Mouse (Mus musculus) monocyte, adult 5-6 weeks (primary cell): ENCODE measurements around the gene Trim39. TPM values are rescaled to one million over a fixed set of nuclear protein-coding genes. Genes with fewer than 3 reads are reported as not detected.
A peak's percentile ranks its signal among the peaks of the same experiment; 100 is the strongest.

ENCODE experiments used
- ATAC-seq: fragments of 153-309, 156-312 bp; replicated peaks from 2 replicates; pipeline ENCODE4 v1.8.0; 2017; ENCODE audit warnings: mild to moderate bottlenecking; ENCODE audit not compliant: low TSS enrichment, insufficient number of reproducible peaks, severe bottlenecking, poor library complexity, low FRiP score
- total RNA-seq: library from RNA; stranded (forward); fragments of 200-1000, 200-491, 200-594 nt; gene quantifications from 3 replicates; pipeline ENCODE4 v1.2.3, GENCODE M21; 2017

Trim39 gene
- total RNA-seq: 36.0 to 56.8 TPM (median 40.5 TPM) in 3 replicates

DNA sequence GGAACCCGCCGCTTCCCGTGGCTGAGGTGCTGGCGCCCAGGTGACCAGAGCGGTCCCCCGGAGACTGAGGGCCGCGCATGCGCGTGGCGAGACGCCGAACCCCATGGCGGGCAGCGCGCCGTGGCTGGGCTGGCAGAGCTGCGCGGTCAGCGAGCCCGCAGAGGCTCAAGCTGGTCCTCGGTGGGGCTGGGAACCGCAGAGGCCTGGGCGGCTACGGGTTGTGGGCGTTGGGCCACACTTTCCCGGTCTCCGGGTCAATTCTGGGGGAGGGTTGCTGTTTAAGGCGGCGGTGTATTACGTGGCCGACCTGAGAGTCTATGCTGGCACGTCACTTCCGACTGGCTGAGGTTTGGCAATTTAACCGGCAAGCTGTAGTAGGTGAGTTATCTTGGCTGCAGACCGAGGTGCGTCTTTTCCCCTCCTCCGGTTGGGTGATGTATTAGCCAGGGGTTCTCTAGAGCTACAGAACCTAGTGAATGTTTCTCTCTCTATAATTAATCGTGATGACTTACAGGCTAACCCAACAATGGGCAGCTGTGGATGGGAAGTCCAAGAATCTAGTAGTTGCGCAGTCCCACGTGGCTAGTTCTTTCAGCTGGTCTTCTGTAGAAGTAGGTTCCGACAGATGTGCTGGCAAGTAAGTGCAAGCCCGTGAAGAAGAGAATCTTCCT lies at the start of gene Trim39:
TSS of gene Trim39 (minus strand) at position 662 of the 671 bp plus-strand sequence.
- ATAC-seq: peak; percentile 67

GRCm38 (mm10) chr17:36315689-36316253 lies 43.7 kb upstream of the Trim39 start:
- no peak for ATAC-seq

DNA sequence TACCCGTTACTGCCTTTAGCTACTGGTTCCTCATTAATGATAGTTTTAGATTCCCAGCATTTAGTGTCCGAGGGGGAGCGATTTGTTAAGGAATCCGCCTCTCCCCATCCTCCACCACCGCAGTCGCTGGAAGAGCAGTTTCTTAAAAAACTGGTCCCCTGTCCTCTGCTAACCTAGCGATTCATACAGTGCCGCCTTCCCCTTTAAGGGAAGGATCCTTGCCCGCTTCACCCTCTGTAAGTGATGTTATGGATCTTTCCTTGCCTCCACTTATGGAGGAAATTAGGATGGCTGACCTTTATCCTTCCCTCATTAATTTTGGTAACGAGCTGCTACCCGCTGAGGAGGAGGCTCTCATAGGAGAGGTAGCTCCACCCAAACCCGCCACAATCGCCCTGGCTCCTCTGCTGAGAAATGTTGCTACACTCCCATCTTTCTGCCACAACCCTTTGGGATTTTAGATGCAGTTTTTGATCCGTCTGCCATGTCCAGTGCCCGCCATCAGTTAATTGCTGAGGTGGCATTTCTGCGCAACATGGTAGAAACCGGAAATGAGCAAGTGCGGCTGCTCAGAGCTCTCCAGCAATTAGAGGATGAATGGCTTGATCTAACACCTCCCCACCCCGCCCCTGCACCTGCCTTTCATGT lies 43.1 kb upstream of the Trim39 start:
- ATAC-seq: peak; percentile 83

DNA sequence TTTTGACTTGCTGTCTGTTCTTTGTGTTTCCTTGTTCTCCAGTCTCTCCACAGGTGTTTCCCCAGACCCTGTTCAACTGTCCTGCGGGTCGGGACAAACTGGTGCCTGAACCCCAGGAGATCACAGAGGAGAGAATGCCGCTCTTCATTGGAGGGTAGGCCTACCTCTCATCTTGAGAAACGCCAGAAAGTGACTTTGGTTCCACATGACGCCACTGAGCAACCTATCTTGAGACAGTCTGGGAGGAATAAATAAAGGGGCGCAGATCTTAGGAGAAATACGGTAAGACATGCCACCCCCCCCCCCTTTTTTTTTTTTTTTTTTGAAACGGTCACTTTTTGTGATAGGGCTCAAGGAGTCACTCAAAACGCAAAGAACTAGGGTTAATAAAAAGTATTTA lies 42.5 kb upstream of the Trim39 start:
- ATAC-seq: no peak

DNA sequence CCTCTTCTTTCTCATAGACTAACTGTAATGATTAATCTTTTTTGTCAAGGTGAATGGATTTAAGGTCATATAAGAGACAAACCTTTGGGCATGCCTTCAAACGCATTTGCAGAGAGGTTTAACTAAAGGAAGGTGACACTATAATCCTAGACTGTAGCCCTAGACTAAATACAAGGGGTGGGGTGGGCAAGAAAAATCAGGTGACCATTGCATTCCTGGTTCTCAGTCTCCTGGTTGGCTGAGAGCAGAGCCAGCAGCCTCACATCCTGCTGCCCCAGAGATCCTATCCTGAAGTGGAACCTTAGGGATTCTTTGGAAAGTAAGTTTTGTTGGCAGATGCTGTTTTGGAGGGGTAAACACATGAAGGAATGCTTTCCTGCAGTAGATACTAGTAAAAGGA lies 37.2 kb upstream of the Trim39 start:
- no peak for ATAC-seq

GRCm38 (mm10) chr17:36308855-36309254 lies 36.8 kb upstream of the Trim39 start:
- ATAC-seq: peak; percentile 61; the same call in 1 of the 2 replicates

- ATAC-seq: no peak
These were observed 14.3 kb upstream of the Trim39 start, which contains the start of gene H2-M10.2 for GRCm38 (mm10) chr17:36286390-36286789. Gene H2-M10.2, minus strand, starts transcription at chr17:36286490.

- ATAC-seq: no peak
These were observed 9.6 kb upstream of the Trim39 start for GRCm38 (mm10) chr17:36281521-36282245.

GRCm38 (mm10) chr17:36274776-36275175 lies 2.7 kb upstream of the Trim39 start:
- ATAC-seq: no peak

DNA sequence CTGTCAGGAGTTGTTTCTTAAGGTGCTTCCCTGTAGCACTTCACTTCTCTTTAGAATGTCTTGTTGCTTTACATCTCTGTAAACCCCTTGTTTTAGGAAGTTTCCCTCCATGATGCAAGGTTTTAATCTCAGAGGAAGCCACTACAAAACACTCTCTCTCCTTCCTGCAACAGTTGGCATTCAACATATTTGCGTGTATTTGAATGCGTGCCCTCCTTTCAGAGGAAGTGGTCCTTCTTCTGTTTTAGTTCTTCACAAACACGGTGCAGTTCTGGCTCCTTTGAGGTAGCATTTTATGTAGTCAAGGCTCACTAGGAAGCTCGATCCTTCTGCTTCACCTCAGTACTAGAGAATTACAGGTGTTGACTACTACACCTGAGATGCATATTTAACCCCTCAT lies 1.7 kb upstream of the Trim39 start:
- no peak for ATAC-seq

- ATAC-seq: no peak
These were observed 758 bp upstream of the Trim39 start for GRCm38 (mm10) chr17:36272643-36273366.

GRCm38 (mm10) chr17:36270956-36271585 lies 976 bp downstream of the Trim39 start:
- ATAC-seq: peak; percentile 52

DNA sequence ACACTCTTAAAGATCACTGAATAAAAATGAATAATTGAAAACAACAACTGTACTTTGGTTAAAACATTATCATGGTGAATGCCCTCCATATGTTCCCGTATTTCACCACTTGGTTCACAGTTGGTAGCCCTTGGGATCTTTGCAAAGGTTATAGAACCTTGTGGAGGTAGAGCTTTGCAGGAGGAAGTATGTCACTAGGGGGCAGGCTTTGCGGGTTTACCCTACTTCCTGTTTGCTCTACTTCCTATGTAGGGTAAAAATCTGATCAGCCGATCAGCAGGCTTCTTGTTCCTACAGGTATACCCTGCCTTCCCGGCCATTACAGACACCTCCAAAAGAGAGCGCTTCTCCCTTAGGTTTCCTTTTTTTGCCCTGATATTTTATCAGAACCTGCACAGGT lies 6.2 kb downstream of the Trim39 start:
- peak; percentile 60 for ATAC-seq

- ATAC-seq: no peak
These were observed 7.6 kb downstream of the Trim39 start for GRCm38 (mm10) chr17:36264273-36264925.

DNA sequence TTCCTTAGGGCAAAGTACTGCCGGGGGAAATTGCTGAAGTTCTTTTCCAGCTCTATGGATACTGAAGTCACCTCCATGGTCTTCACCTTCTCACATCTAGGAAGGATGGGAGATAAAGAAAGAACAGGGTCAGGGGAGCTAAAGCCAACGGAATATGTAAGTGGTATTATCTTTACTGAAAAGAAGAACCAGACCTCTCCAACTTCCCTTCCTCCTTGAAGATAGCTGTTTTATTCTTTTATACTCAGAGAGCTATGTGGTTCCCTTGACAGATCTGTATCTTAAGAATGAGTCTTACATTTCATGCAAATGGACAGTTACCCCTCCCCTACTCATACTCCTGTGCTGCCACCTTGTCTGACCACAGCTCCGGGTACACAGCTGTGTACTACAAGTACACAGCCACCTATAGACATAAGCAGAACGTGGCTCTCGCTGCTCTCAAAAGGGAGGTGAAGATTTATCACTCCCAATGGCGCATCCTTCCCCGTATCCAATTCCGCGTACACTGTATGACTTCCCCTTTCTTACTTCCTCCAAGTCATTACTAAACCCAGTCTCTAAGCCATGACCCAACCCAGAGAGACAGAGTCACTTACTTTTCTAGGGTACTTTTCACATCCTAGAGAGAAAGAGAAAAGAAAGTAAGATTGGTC lies 10.4 kb downstream of the Trim39 start:
- ATAC-seq: peak; percentile 72

DNA sequence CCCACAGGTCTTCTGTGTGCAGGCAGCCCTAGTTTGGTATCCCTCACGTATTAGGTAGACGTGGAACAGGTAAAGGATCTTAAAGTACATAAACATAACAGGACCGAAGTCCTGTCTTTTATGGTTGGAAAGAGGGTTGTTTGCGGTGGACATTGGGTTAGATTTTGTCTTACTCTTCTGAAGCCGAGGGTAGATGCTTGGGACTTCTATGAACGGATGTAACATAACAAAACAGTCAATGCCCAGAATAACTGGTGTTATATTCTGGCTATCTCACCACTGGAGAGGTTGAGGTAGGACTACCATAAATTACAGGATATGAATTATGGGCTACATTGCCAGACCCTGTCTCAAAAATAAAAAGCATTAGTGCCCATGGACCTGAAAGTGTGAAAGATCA lies 14.1 kb downstream of the Trim39 start, which contains the start of gene Rpp21:
TSS of gene Rpp21 (minus strand) at position 101 of the 400 bp plus-strand sequence.
- no peak for ATAC-seq

DNA sequence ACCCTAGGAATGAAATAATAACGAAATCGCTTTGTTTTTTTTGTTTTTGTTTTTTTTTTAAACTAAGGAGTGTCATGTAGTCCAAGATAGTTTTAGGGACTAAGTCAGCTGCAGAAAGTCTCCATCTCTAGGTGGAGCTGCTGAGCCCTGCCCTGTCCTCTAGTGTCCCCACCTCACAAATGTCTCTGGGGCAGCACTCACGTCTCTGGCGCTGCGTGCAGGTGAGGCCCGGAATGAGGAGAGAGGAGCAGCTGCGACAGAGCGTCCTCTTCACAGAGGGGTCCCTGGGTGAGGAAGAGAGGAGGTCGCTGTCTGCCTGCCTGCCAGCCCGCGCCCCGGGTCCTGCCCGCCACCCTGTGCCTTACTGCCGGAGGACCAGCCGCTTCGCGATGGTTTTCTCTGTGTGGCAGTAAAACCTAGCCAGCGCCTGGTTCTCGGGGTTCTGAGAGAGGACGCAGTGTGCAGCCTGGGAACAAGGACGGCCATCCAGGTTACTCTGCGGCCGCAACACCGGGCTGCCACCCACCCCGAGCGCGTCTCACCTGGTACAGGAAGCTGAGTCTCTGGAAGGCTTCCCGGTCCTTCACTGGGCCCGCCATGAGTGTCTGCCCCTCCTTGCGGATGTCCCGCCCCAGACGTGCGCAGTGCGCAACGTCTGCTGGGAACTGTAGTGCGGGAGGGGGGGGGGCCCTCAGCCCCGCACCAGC lies 14.7 kb downstream of the Trim39 start:
- ATAC-seq: peak; percentile 73
